Mouse (Mus musculus) MEL (cell line): Measurements from ENCODE around the gene Cacng2. TPM values are rescaled to one million over a fixed set of nuclear protein-coding genes. Genes with fewer than 3 reads are reported as not detected.
"Not testable (repeated sequence)": the region's sequence is repeated elsewhere in the genome, so short reads cannot be mapped to it uniquely, and the experiment has no call there.

Source experiments
- DNase-seq: peaks from one replicate; pipeline ENCODE4 v3.0.0; 2011; ENCODE audit warnings: low read depth, low spot score
- H3K27ac ChIP-seq: 2 replicates; pipeline ENCODE4 v1.5.1; 2012; ENCODE audit warnings: low read depth, mild to moderate bottlenecking, control low read depth, low read length, moderate library complexity; ENCODE audit not compliant: control insufficient read depth
- H3K27me3 ChIP-seq, 2 experiments: fragments of 150-350 bp in 1 of 2; sonication (generic) in 1 of 2; 2 replicates each; pipeline ENCODE4 v1.6.1; 2012; ENCODE audit warnings: low read length in 2 of 2, mild to moderate bottlenecking in 2 of 2, improper control_type of control experiment in 1 of 2, moderate library complexity in 1 of 2; ENCODE audit not compliant: insufficient read depth in 2 of 2, control insufficient read depth in 1 of 2
- H3K36me3 ChIP-seq, 2 experiments: 2 replicates each; pipeline ENCODE4 v1.6.1; 2012 to 2014; ENCODE audit warnings: low read length in 2 of 2, improper control_type of control experiment in 1 of 2, inconsistent platforms in 1 of 2, mild to moderate bottlenecking in 1 of 2; ENCODE audit not compliant: insufficient read depth in 2 of 2, control insufficient read depth in 1 of 2
- H3K4me1 ChIP-seq, 2 experiments: fragments of 150-350 bp in 1 of 2; sonication (generic) in 1 of 2; 2 replicates each; pipeline ENCODE4 v1.6.1; 2012; ENCODE audit warnings: low read length in 2 of 2, improper control_type of control experiment in 1 of 2, mild to moderate bottlenecking in 1 of 2; ENCODE audit not compliant: insufficient read depth in 2 of 2, control insufficient read depth in 1 of 2
- H3K4me3 ChIP-seq, 2 experiments: fragments of 150-350 bp in 1 of 2; sonication (generic) in 1 of 2; 2 replicates each; pipeline ENCODE4 v1.5.1; 2012; ENCODE audit warnings: low read depth in 2 of 2, low read length in 2 of 2, mild to moderate bottlenecking in 2 of 2, moderate library complexity in 2 of 2, control low read depth in 1 of 2, improper control_type of control experiment in 1 of 2; ENCODE audit not compliant: control insufficient read depth in 1 of 2, insufficient read depth in 1 of 2
- H3K79me2 ChIP-seq: 2 replicates; pipeline ENCODE4 v1.6.1; 2012; ENCODE audit warnings: mild to moderate bottlenecking, low read length, moderate library complexity; ENCODE audit not compliant: control insufficient read depth, poor library complexity, insufficient read depth
- H3K9ac ChIP-seq: 2 replicates; pipeline ENCODE4 v1.6.1; 2012; ENCODE audit warnings: low read depth, mild to moderate bottlenecking, control low read depth, low read length, moderate library complexity; ENCODE audit not compliant: control insufficient read depth, poor library complexity, severe bottlenecking
- H3K9me3 ChIP-seq: fragments of 150-350 bp; sonication (generic); replicated peaks from 2 replicates; pipeline ENCODE4 v1.6.1; 2012; ENCODE audit warnings: mild to moderate bottlenecking, low read length, improper control_type of control experiment, moderate library complexity; ENCODE audit not compliant: insufficient read depth
- BHLHE40 ChIP-seq: IDR thresholded peaks from 2 replicates; pipeline ENCODE4 v1.6.1; 2012; ENCODE audit warnings: low read depth, mild to moderate bottlenecking, inconsistent platforms, low read length, improper control_type of control experiment, borderline replicate concordance
- CTCF ChIP-seq, 3 experiments: IDR thresholded peaks in 2 of 3; conservative IDR thresholded peaks in 1 of 3; 2 replicates each; pipeline ENCODE4 v1.5.1; 2011 to 2012; ENCODE audit warnings: low read length in 3 of 3, low read depth in 2 of 3, mild to moderate bottlenecking in 2 of 3, improper control_type of control experiment in 1 of 3, inconsistent platforms in 1 of 3, mixed read lengths in 1 of 3, moderate library complexity in 1 of 3; ENCODE audit not compliant: control insufficient read depth in 1 of 3, insufficient read depth in 1 of 3, poor library complexity in 1 of 3, severe bottlenecking in 1 of 3
- ELF1 ChIP-seq: IDR thresholded peaks from 2 replicates; pipeline ENCODE4 v1.6.1; 2014; ENCODE audit warnings: low read depth, mild to moderate bottlenecking, inconsistent platforms, low read length, improper control_type of control experiment, moderate library complexity
- EP300 ChIP-seq, 2 experiments: IDR thresholded peaks; 2 replicates each; pipeline ENCODE4 v1.6.1; 2011; ENCODE audit warnings: improper control_type of control experiment in 2 of 2, low read length in 2 of 2, low read depth in 1 of 2, mild to moderate bottlenecking in 1 of 2
- GABPA ChIP-seq: IDR thresholded peaks from 2 replicates; pipeline ENCODE4 v1.6.1; 2012; ENCODE audit warnings: low read depth, mild to moderate bottlenecking, inconsistent platforms, low read length, improper control_type of control experiment, moderate library complexity
- GATA1 ChIP-seq: IDR thresholded peaks from 2 replicates; pipeline ENCODE4 v1.6.1; 2011; ENCODE audit warnings: low read depth, low read length, improper control_type of control experiment
- HCFC1 ChIP-seq: IDR thresholded peaks from 2 replicates; pipeline ENCODE4 v1.6.1; 2012; ENCODE audit warnings: low read depth, mild to moderate bottlenecking, inconsistent platforms, low read length, improper control_type of control experiment, moderate library complexity
- KAT2A ChIP-seq: conservative IDR thresholded peaks from 2 replicates; pipeline ENCODE4 v1.6.1; 2012; ENCODE audit warnings: low read depth, low read length, improper control_type of control experiment, inconsistent platforms
- MAX ChIP-seq: IDR thresholded peaks from 2 replicates; pipeline ENCODE4 v1.6.1; 2011; ENCODE audit warnings: low read length, improper control_type of control experiment
- MXI1 ChIP-seq: IDR thresholded peaks from 2 replicates; pipeline ENCODE4 v1.6.1; 2011; ENCODE audit warnings: mild to moderate bottlenecking, low read depth, low read length, improper control_type of control experiment
- MYB ChIP-seq: IDR thresholded peaks from 2 replicates; pipeline ENCODE4 v1.6.1; 2011; ENCODE audit warnings: mild to moderate bottlenecking, low read depth, low read length, improper control_type of control experiment
- MYC ChIP-seq: IDR thresholded peaks from 2 replicates; pipeline ENCODE4 v1.6.1; 2011; ENCODE audit warnings: low read depth, mild to moderate bottlenecking, low read length, improper control_type of control experiment, moderate library complexity
- NELFE ChIP-seq: IDR thresholded peaks from 2 replicates; pipeline ENCODE4 v1.6.1; 2011; ENCODE audit warnings: low read depth, low read length, improper control_type of control experiment
- NRF1 ChIP-seq: IDR thresholded peaks from 2 replicates; pipeline ENCODE4 v1.6.1; 2014; ENCODE audit warnings: low read depth, mild to moderate bottlenecking, inconsistent platforms, low read length, improper control_type of control experiment, moderate library complexity; ENCODE audit not compliant: poor library complexity, insufficient read depth, severe bottlenecking
- POLR2A ChIP-seq, 2 experiments: IDR thresholded peaks; 2 replicates each; pipeline ENCODE4 v1.6.1; 2011 to 2012; ENCODE audit warnings: low read length in 2 of 2, mild to moderate bottlenecking in 2 of 2, control low read depth in 1 of 2, improper control_type of control experiment in 1 of 2, low read depth in 1 of 2, moderate library complexity in 1 of 2; ENCODE audit not compliant: control insufficient read depth in 1 of 2, insufficient read depth in 1 of 2, poor library complexity in 1 of 2
- RAD21 ChIP-seq: IDR thresholded peaks from 2 replicates; pipeline ENCODE4 v1.6.1; 2011; ENCODE audit warnings: mild to moderate bottlenecking, low read depth, low read length, improper control_type of control experiment
- SIN3A ChIP-seq: IDR thresholded peaks from 2 replicates; pipeline ENCODE4 v1.6.1; 2012; ENCODE audit warnings: low read length, improper control_type of control experiment, inconsistent platforms
- TAL1 ChIP-seq: IDR thresholded peaks from 2 replicates; pipeline ENCODE4 v1.6.1; 2012; ENCODE audit warnings: mild to moderate bottlenecking, inconsistent platforms, low read length, moderate library complexity, mixed read lengths
- TBP ChIP-seq: IDR thresholded peaks from 2 replicates; pipeline ENCODE4 v1.8.0; 2011; ENCODE audit warnings: low read depth, low read length, improper control_type of control experiment
- UBTF ChIP-seq: IDR thresholded peaks from 2 replicates; pipeline ENCODE4 v1.6.1; 2012; ENCODE audit warnings: low read depth, mild to moderate bottlenecking, inconsistent platforms, low read length, improper control_type of control experiment, moderate library complexity, borderline replicate concordance; ENCODE audit not compliant: insufficient read depth
- USF1 ChIP-seq: IDR thresholded peaks from 2 replicates; pipeline ENCODE4 v1.6.1; 2014; ENCODE audit warnings: low read depth, mild to moderate bottlenecking, inconsistent platforms, low read length, improper control_type of control experiment, moderate library complexity
- USF2 ChIP-seq, 2 experiments: IDR thresholded peaks; 2 replicates each; pipeline ENCODE4 v1.6.1; 2011 to 2012; ENCODE audit warnings: improper control_type of control experiment in 2 of 2, low read length in 2 of 2, borderline replicate concordance in 1 of 2, inconsistent platforms in 1 of 2, low read depth in 1 of 2, mild to moderate bottlenecking in 1 of 2; ENCODE audit not compliant: insufficient read depth in 1 of 2
- ZKSCAN1 ChIP-seq: IDR thresholded peaks from 2 replicates; pipeline ENCODE4 v1.6.1; 2012; ENCODE audit warnings: low read depth, mild to moderate bottlenecking, inconsistent platforms, low read length, improper control_type of control experiment, moderate library complexity
- ZNF384 ChIP-seq: IDR thresholded peaks from 2 replicates; pipeline ENCODE4 v1.6.1; 2012; ENCODE audit warnings: low read depth, mild to moderate bottlenecking, inconsistent platforms, low read length, improper control_type of control experiment
- polyA plus RNA-seq, 2 experiments: library from polyadenylated mRNA; stranded (reverse) in 1 of 2; unstranded in 1 of 2; fragments of >175 nt in 1 of 2; fragments of >200 nt in 1 of 2; gene quantifications; 2 replicates each; pipeline versions ENCODE4 v1.2.1 to v1.2.4; 2012; ENCODE audit warnings: low replicate concordance in 2 of 2, low read depth in 1 of 2; ENCODE audit not compliant: insufficient read length in 2 of 2, insufficient read depth in 1 of 2, missing spikeins in 1 of 2
- total RNA-seq: library from RNA; depleted of rRNA; stranded (reverse); fragments of 300-350 nt; gene quantifications from 2 replicates; pipeline ENCODE4 v1.2.3, GENCODE M21; 2012

Gene Cacng2
- total and polyA plus RNA-seq, 3 experiments = not detected

DNA sequence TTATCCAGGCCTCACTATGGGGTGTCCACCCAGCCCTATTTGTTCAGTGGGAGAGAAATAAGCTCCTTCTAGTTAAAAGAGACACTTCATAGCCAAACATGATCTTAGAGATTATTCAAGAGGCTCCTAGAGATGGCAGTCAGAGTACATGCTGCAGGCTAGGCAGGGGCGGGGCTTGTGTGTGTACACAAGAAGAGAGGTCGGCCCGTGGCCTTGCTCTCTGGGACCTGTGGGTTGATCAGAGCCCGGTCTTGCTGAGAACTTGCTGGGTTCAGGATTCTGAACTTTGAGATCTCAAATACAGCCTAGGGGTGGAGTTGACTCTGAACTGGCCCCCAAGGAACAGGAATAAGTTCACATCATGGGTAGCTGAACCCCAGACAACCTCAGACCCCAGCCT, 95.6 kb downstream of the Cacng2 start:
- Histone ChIP-seq H3K27ac (no peak overlapping the region), H3K79me2 (no peaks in the 10 kb centered on the region), H3K36me3 (no peaks in the 10 kb centered on the region), H3K9ac (no peak overlapping the region), H3K4me3 (no peak overlapping the region), H3K27me3 (peaks cover 0 to 6% of the 10 kb centered on the region in 2 experiments; a peak in 3 of 4 replicates), H3K4me1 (no peaks in the 10 kb centered on the region), H3K9me3 (no peaks in the 10 kb centered on the region)
- TF ChIP-seq USF1 (no peak), MAX (no peak), NRF1 (no peak), UBTF (no peak), ZKSCAN1 (no peak), KAT2A (no peak)
- no peak for DNase-seq

DNA sequence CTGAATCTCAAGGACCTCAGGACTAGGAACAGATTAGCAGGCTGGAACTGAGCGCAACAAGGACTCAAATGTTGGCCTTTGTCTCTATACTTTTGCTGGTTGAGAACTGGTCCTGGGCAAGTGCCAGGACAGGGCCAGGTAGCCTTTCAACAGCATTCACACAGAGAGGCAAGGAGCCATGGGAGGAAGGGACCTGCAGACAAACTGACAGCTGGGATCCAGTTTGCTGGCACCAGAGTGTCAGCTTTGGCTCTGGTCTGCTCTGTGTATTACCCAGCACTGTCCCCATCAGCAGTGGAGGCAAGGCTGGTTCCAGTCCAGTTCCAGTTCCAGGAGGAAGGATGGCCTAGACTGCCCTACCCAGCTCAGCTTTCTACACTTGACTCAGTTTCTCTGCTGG, 105.8 kb downstream of the Cacng2 start:
- Histone ChIP-seq H3K79me2 (no peaks in the 10 kb centered on the region), H3K9me3 (no peaks in the 10 kb centered on the region), H3K4me3 (no peak overlapping the region), H3K9ac (no peak overlapping the region), H3K27me3 (0 out of 4 replicates have a peak, but pooled peaks cover 1 to 2% of the 10 kb centered on the region in 2 experiments), H3K4me1 (no peaks in the 10 kb centered on the region), H3K36me3 (no peaks in the 10 kb centered on the region), H3K27ac (no peak overlapping the region)
- TF ChIP-seq RAD21 = no peak
- no peak for TF ChIP-seq TAL1
- TF ChIP-seq MYC = no peak
- TF ChIP-seq GATA1 = no peak
- TF ChIP-seq TBP = no peak
- TF ChIP-seq NELFE = no peak
- no peak for TF ChIP-seq ELF1
- TF ChIP-seq USF2 (IDR thresholded peaks at IDR 0.05; ENCODE audit: borderline replicate concordance in 1 of 2, insufficient read depth in 1 of 2, low read depth in 1 of 2, low read length in 2 of 2) = no peak
- no peak for TF ChIP-seq CTCF (IDR thresholded peaks at IDR 0.05 in 2 of 3, conservative IDR thresholded peaks at IDR 0.05 in 1 of 3; ENCODE audit: control insufficient read depth in 1 of 3, insufficient read depth in 1 of 3, low read depth in 2 of 3, low read length in 3 of 3, poor library complexity in 1 of 3, severe bottlenecking in 1 of 3)
- no peak for TF ChIP-seq HCFC1
- no peak for TF ChIP-seq MXI1
- no peak for TF ChIP-seq GABPA
- no peak for TF ChIP-seq SIN3A
- TF ChIP-seq MYB = no peak
- no peak for TF ChIP-seq EP300 (IDR thresholded peaks at IDR 0.05; ENCODE audit: low read depth in 1 of 2, low read length in 2 of 2)
- TF ChIP-seq ZKSCAN1 = no peak
- no peak for TF ChIP-seq ZNF384
- TF ChIP-seq BHLHE40 = no peak
- TF ChIP-seq POLR2A (IDR thresholded peaks at IDR 0.05; ENCODE audit: control insufficient read depth in 1 of 2, insufficient read depth in 1 of 2, low read depth in 1 of 2, low read length in 2 of 2, poor library complexity in 1 of 2) = no peak
- DNase-seq = no peak

DNA sequence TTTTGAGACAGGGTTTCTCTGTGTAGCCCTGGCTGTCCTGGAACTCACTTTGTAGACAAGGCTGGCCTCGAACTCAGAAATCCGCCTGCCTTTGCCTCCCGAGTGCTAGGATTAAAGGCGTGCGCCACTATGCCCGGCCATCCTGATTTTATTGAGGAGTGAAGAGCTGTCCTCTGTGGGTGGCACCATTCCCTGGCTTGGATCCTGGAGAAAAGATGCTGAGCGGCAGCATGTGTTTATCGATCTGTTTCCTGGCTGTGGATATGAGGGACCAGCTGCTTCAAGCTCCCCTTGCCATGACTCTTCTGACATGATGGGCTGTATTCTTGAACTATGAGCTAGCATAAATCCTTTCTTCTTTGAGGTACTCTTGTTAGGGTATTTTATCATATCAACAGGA, 111.6 kb downstream of the Cacng2 start:
- not testable (repeated sequence) for H3K27me3 ChIP-seq, H3K9me3 ChIP-seq, DNase-seq, H3K9ac ChIP-seq, H3K4me3 ChIP-seq, H3K79me2 ChIP-seq, H3K36me3 ChIP-seq, H3K4me1 ChIP-seq, H3K27ac ChIP-seq
